ENCODE assay signal across 19 mouse cellular contexts in genomic region chr8:89980441-89980840, GRCm38 (mm10).
DNase-seq lines count a peak whose midpoint lies in the region; ATAC-seq and TF ChIP-seq lines count a peak whose summit lies in the region.
"Had no signal": no experiment of that assay in that cellular context is flagged by ENCODE, and none has a peak within 500 bp of the region (broad histone marks: within the 10 kb centered on the region; RNA-seq: fewer than 3 reads in every experiment).

No protein-coding gene starts in this region.

- H3K36me3 ChIP-seq in limb, embryonic 13.5 days = no peaks in the 10 kb centered on the region
- no peaks in the 10 kb centered on the region for H3K36me3 ChIP-seq in limb, embryonic 10.5 days
- H3K36me3 ChIP-seq in limb, embryonic 14.5 days (ENCODE audit: control insufficient read depth, insufficient read depth, low read length) = no peaks in the 10 kb centered on the region
- H3K36me3 ChIP-seq: G1E had no signal

- no peak overlapping the region for H3K4me3 ChIP-seq in limb, embryonic 13.5 days
- H3K4me3 ChIP-seq in limb, embryonic 10.5 days = no peak overlapping the region
- no peak overlapping the region for H3K4me3 ChIP-seq in limb, embryonic 14.5 days (replicated peaks; ENCODE audit: low read length)

- peak; percentile 54; the same call in 1 of the 2 replicates for ATAC-seq in limb, embryonic 13.5 days (ENCODE audit: low FRiP score, low read depth)
- peak; percentile 37; the same call in 1 of the 2 replicates for ATAC-seq in limb, embryonic 14.5 days (ENCODE audit: low FRiP score, low read depth)
- ATAC-seq: activated CD4-positive, CD25-positive, alpha-beta regulatory T cell, adult 4 months; CD4-positive, CD25-positive, alpha-beta regulatory T cell, adult 4 months; Patski had no signal

- TF ChIP-seq POLR2A in limb, embryonic 14.5 days (IDR thresholded peaks at IDR 0.05; ENCODE audit: borderline replicate concordance, extremely low read depth, insufficient read depth, insufficient read length) = no peak

- no peak overlapping the region for H3K27ac ChIP-seq in limb, embryonic 13.5 days
- no peak overlapping the region for H3K27ac ChIP-seq in limb, embryonic 10.5 days
- no peak overlapping the region for H3K27ac ChIP-seq in limb, embryonic 14.5 days (replicated peaks; ENCODE audit: low read depth, low read length)

- H3K4me1 ChIP-seq in limb, embryonic 13.5 days = peaks cover 19% of the 10 kb centered on the region
- peaks cover 16% of the 10 kb centered on the region for H3K4me1 ChIP-seq in limb, embryonic 10.5 days
- peaks cover 4% of the 10 kb centered on the region for H3K4me1 ChIP-seq in limb, embryonic 14.5 days (ENCODE audit: control insufficient read depth, insufficient read depth, low read length)

- 34% methylated on average over 4 of the region's 4 CpGs for WGBS in limb, embryonic 13.5 days
- WGBS in limb, embryonic 10.5 days = 79% methylated on average over 4 of the region's 4 CpGs
- WGBS in limb, embryonic 14.5 days = 39% methylated on average over 4 of the region's 4 CpGs

- peaks cover 9% of the 10 kb centered on the region for H3K27me3 ChIP-seq in limb, embryonic 13.5 days
- no peaks in the 10 kb centered on the region for H3K27me3 ChIP-seq in limb, embryonic 10.5 days (ENCODE audit: low read depth, poor library complexity, severe bottlenecking)
- H3K27me3 ChIP-seq in limb, embryonic 14.5 days (ENCODE audit: control insufficient read depth, insufficient read depth, low read length) = no peaks in the 10 kb centered on the region
- H3K27me3 ChIP-seq: CH12.LX had no signal

- DNase-seq in limb, embryonic 10.5 days (ENCODE audit: low spot score) = no peak
- DNase-seq in limb, embryonic 14.5 days (ENCODE audit: low spot score) = peak; percentile 67
- DNase-seq in frontal cortex, postnatal 25 days (ENCODE audit: low spot score in 2 of 2) = no peak
- DNase-seq: adrenal gland, adult 2 months; adrenal gland, adult 8-10 months; adrenal gland, postnatal 10 days; adrenal gland, postnatal 14 days; adrenal gland, postnatal 25 days; adrenal gland, postnatal 36 days; B cell, adult 2 months; cerebellum, adult 11 months; cerebellum, adult 11-12 months; cerebellum, adult 18-20 months had no signal

- H3K9me3 ChIP-seq in limb, embryonic 13.5 days = no peaks in the 10 kb centered on the region
- H3K9me3 ChIP-seq in limb, embryonic 10.5 days (replicated peaks) = no peaks in the 10 kb centered on the region
- H3K9me3 ChIP-seq in limb, embryonic 14.5 days (ENCODE audit: control insufficient read depth, low read length) = no peaks in the 10 kb centered on the region

- H3K4me2 ChIP-seq in limb, embryonic 13.5 days (replicated peaks) = no peak overlapping the region
- H3K4me2 ChIP-seq in limb, embryonic 14.5 days (replicated peaks; ENCODE audit: low read depth, low read length, severe bottlenecking) = no peak overlapping the region

- H3K9ac ChIP-seq in limb, embryonic 13.5 days = no peak overlapping the region
- H3K9ac ChIP-seq in limb, embryonic 14.5 days (ENCODE audit: low read depth, low read length, severe bottlenecking) = no peak overlapping the region
